ENCODE assay signal across 33 mouse cellular contexts in the genomic region with DNA sequence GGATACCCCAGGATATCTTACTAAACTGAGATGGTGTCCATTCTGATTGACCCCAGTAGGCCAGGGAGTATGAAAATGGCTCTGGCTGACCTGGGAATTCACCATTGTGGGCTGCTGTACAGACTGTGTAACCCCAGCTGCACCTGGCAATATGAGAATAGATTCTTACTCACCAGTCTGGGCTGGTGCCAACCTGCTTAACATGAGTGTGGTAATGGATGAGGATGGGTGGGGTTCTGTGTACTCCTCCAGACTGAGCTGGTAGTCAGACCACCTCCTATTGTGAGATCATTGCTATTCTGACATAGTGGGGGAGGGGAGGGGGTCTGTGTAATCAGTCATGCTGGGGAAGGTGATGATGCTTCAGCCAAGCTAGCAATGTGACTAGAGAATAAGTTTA. TPM values are rescaled to one million over a fixed set of nuclear protein-coding genes. Genes with fewer than 3 reads are reported as not detected.
"Had no signal": no experiment of that assay in that cellular context is flagged by ENCODE, and none has a peak within 500 bp of the region (broad histone marks: within the 10 kb centered on the region; RNA-seq: fewer than 3 reads in every experiment).

A gene (minus strand): TSS at position 219 of the 400 bp plus-strand sequence.

RNA-seq across cellular contexts. Expression of the gene that starts here (rescaled TPM):
- total RNA-seq: gastrocnemius, adult 2 months; gastrocnemius, postnatal 10 days; gastrocnemius, postnatal 25 days; gastrocnemius, postnatal 4 days; granulocyte monocyte progenitor cell, adult 5-6 weeks; heart, adult 18-20 months; heart, adult 8-10 months; heart, postnatal 36 days; layer of hippocampus, adult 2 months; layer of hippocampus, postnatal 10 days; layer of hippocampus, postnatal 25 days; left cerebral cortex, adult 2 months; left cerebral cortex, postnatal 14 days; left cerebral cortex, postnatal 36 days had no signal
- polyA plus RNA-seq: heart, embryonic 10.5 days; heart, embryonic 12.5 days; heart, embryonic 14.5 days; heart, embryonic 16.5 days; hindbrain, embryonic 10.5 days; hindbrain, embryonic 12.5 days; hindbrain, embryonic 14.5 days; hindbrain, embryonic 16.5 days; inflammation-experienced regulatory T-cells, adult 6 months; intestine, embryonic 15.5 days; intestine, postnatal 0 days; kidney, embryonic 14.5 days; kidney, embryonic 16.5 days; limb, embryonic 10.5 days; limb, embryonic 12.5 days; limb, embryonic 14.5 days; liver, embryonic 11.5 days; liver, embryonic 13.5 days; liver, embryonic 15.5 days had no signal
